Mouse (Mus musculus): ENCODE results near the gene Vav2.

The Vav2 gene

GRCm38 (mm10) chr2:27262984-27263383 lies 163.8 kb downstream of the Vav2 start:
- no peak for DNase-seq (ENCODE audit: low read depth)

GRCm38 (mm10) chr2:27251434-27251833 lies 175.4 kb downstream of the Vav2 start:
- DNase-seq (ENCODE audit: low read depth) = no peak

GRCm38 (mm10) chr2:27248211-27248610 lies 178.6 kb downstream of the Vav2 start, which contains the start of gene Sardh:
Gene Sardh, minus strand, starts transcription at chr2:27248337.
- no peak for DNase-seq (ENCODE audit: low read depth)

- DNase-seq (ENCODE audit: low read depth) = no peak
Observed at GRCm38 (mm10) chr2:27247487-27247863, 179.4 kb downstream of the Vav2 start.

- no peak for DNase-seq (ENCODE audit: low read depth)
Observed at GRCm38 (mm10) chr2:27246712-27247486, 179.9 kb downstream of the Vav2 start.

- no peak for DNase-seq (ENCODE audit: low read depth)
Observed at GRCm38 (mm10) chr2:27245947-27246346, 180.9 kb downstream of the Vav2 start.

- DNase-seq (ENCODE audit: low read depth) = peak; percentile 23
Observed at GRCm38 (mm10) chr2:27237342-27237741, 189.5 kb downstream of the Vav2 start.

GRCm38 (mm10) chr2:27235729-27236128 lies 191.1 kb downstream of the Vav2 start:
- no peak for DNase-seq (ENCODE audit: low read depth)

GRCm38 (mm10) chr2:27232376-27232775 lies 194.5 kb downstream of the Vav2 start:
- no peak for DNase-seq (ENCODE audit: low read depth)

GRCm38 (mm10) chr2:27229481-27230105 lies 197.2 kb downstream of the Vav2 start:
- no peak for DNase-seq (ENCODE audit: low read depth)

GRCm38 (mm10) chr2:27228809-27229480 lies 197.9 kb downstream of the Vav2 start:
- no peak for DNase-seq (ENCODE audit: low read depth)

- DNase-seq (ENCODE audit: low read depth) = no peak
Observed at GRCm38 (mm10) chr2:27226572-27226971, 200.3 kb downstream of the Vav2 start.

GRCm38 (mm10) chr2:27223012-27223421 lies 203.8 kb downstream of the Vav2 start:
- DNase-seq (ENCODE audit: low read depth) = no peak

GRCm38 (mm10) chr2:27218569-27218968 lies 208.3 kb downstream of the Vav2 start:
- no peak for DNase-seq (ENCODE audit: low read depth)

GRCm38 (mm10) chr2:27218121-27218544 lies 208.7 kb downstream of the Vav2 start:
- no peak for DNase-seq (ENCODE audit: low read depth)

GRCm38 (mm10) chr2:27215537-27215936 lies 211.3 kb downstream of the Vav2 start:
- no peak for DNase-seq (ENCODE audit: low read depth)
